Mouse (Mus musculus): ENCODE data around the gene Cbfb. TPM values are rescaled to one million over a fixed set of nuclear protein-coding genes. Genes with fewer than 3 reads are reported as not detected.

Gene Cbfb
- polyA plus RNA-seq, 1 experiment from 2014 or later: 59.7 TPM

DNA sequence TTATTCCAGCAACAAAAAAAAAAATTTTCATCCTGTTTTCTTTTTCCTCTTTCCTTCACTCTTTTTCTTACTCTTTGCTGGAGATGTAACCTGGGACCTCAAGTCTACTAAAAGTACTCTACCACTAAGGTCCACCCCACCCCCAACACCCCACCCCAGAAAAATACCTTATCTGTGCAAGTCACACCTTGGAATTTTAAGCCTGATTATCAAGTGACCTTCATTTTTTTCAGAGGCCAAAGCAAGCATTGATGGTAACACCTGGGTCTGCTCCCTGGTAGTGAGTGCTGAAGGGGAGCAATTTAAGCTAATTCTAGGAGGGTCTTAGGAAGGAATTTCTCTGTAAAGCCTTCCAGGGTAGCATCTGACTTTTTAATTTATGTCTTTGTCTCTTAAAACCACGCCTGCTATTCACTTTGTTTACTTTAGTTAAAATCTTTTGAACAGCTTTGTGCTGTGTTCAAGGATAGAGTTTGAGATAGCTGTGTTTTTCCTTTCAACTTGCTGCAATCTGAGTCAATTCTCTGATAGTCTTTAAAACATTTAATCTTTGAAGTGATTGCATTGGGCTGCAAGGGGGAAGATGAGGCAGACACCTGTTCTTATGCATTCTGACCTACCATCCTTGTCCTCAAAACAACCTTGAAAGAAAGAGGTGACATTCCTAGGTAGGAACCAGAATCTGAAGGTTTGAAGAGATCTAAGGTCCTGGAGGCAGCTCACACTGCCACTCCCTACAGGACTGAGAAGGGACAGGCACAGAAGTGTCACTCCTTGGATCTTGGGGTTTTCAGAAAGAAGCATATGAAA lies 62.9 kb downstream of the Cbfb start:
- no peak for DNase-seq (ENCODE audit: low spot score)
- WGBS: 56% methylated on average over 1 of the region's 1 CpGs

DNA sequence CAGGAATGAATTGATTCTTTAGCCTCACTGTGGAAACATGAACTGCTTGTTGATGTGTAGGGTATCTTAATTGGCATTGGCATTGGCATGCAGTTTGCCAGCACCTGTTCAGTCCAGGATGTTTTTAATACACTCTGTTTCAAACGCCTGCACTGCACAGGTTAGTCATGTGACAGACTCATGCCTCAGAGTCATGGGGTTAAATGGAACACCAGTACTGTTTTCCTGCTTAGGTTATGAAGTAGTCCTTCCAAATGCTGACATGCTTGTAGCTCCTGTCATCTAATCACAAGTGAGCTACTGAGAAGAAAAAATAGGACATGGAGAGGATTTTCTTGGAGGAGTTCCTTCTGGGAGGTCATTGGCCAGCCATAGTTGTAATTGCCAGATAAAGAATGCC lies 64.7 kb downstream of the Cbfb start:
- H3K9ac ChIP-seq (ENCODE audit: low read depth, low read length): no peak overlapping the region
- H3K27me3 ChIP-seq (ENCODE audit: insufficient read depth, low read length): no peaks in the 10 kb centered on the region
- TF ChIP-seq CTCF (IDR thresholded peaks at IDR 0.05; ENCODE audit: low read depth): no peak
- H3K4me3 ChIP-seq (replicated peaks; ENCODE audit: low read depth, low read length): no peak overlapping the region
- H3K9me3 ChIP-seq (replicated peaks; ENCODE audit: low read length): no peaks in the 10 kb centered on the region
- DNase-seq (ENCODE audit: low spot score): no peak
- no peak for ATAC-seq (replicated peaks; ENCODE audit: low FRiP score, low read depth)
- WGBS: 74% methylated on average over 1 of the region's 1 CpGs
- H3K4me2 ChIP-seq (ENCODE audit: low read length): no peak overlapping the region
- no peaks in the 10 kb centered on the region for H3K4me1 ChIP-seq (replicated peaks; ENCODE audit: insufficient read depth, low read length)
- no peak overlapping the region for H3K27ac ChIP-seq
- H3K36me3 ChIP-seq (ENCODE audit: insufficient read depth, low read length): peaks cover 24% of the 10 kb centered on the region; the same call in 1 of the 2 replicates

More for the DNA sequence above, 62.9 kb downstream of the Cbfb start:
- Histone ChIP-seq H3K27me3 (ENCODE audit: insufficient read depth, low read length) (no peaks in the 10 kb centered on the region), H3K36me3 (ENCODE audit: insufficient read depth, low read length) (0 out of 2 replicates have a peak, but pooled peaks cover 9% of the 10 kb centered on the region), H3K4me2 (ENCODE audit: low read length) (no peak overlapping the region), H3K4me1 (replicated peaks; ENCODE audit: insufficient read depth, low read length) (no peaks in the 10 kb centered on the region), H3K4me3 (replicated peaks; ENCODE audit: low read depth, low read length) (no peak overlapping the region), H3K27ac (no peak overlapping the region), H3K9ac (ENCODE audit: low read depth, low read length) (no peak overlapping the region), H3K9me3 (replicated peaks; ENCODE audit: low read length) (no peaks in the 10 kb centered on the region)
- no peak for TF ChIP-seq CTCF (IDR thresholded peaks at IDR 0.05; ENCODE audit: low read depth)
- no peak for ATAC-seq (replicated peaks; ENCODE audit: low FRiP score, low read depth)

DNA sequence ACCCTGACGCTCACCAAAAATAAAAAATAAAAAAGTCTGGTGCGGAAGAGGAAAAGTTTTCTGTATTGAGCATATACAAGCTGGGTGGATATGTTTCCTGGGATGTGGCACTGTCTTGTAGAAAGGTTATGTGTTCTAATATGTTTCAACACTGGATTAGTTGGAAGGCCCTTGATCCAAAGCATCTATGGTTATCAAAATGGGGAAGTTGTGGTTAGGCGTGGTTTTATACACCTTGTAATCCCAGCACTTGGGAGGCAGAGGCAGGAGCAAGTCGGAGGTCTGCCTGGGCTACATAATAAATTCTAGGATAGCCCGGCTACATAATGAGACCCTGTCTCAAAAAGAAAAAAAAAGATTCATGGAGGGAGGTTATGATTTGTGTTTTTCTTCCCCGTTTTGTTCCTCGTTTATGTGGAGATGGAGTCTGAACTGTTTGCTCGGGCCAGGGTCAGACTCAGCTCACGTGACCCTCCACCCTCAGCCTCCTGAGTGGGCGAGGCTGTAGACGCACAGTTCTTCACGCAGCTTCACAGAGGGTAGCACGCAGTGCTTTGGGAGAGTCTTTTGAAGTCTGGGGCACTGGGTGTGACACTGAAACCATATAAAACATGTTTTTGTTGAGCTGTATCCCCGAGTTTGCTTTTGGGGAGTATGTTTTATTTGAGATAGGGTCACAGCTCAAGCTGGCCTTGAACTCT lies 67.1 kb downstream of the Cbfb start:
- H3K4me2 ChIP-seq (ENCODE audit: low read length): no peak overlapping the region
- DNase-seq (ENCODE audit: low spot score) (no peak), ATAC-seq (replicated peaks; ENCODE audit: low FRiP score, low read depth) (no peak)
- H3K9ac ChIP-seq (ENCODE audit: low read depth, low read length): no peak overlapping the region
- no peak overlapping the region for H3K27ac ChIP-seq
- H3K9me3 ChIP-seq (replicated peaks; ENCODE audit: low read length): no peaks in the 10 kb centered on the region
- 80% methylated on average over 14 of the region's 14 CpGs for WGBS
- H3K4me3 ChIP-seq (replicated peaks; ENCODE audit: low read depth, low read length): no peak overlapping the region
- H3K4me1 ChIP-seq (replicated peaks; ENCODE audit: insufficient read depth, low read length): no peaks in the 10 kb centered on the region
- H3K36me3 ChIP-seq (ENCODE audit: insufficient read depth, low read length): peaks cover 37% of the 10 kb centered on the region
- TF ChIP-seq CTCF (IDR thresholded peaks at IDR 0.05; ENCODE audit: low read depth): no peak
- H3K27me3 ChIP-seq (ENCODE audit: insufficient read depth, low read length): no peaks in the 10 kb centered on the region

- DNase-seq (ENCODE audit: low spot score) (no peak), ATAC-seq (replicated peaks; ENCODE audit: low FRiP score, low read depth) (no peak)
- WGBS: 96% methylated on average over 7 of the region's 7 CpGs
- Histone ChIP-seq H3K9me3 (replicated peaks; ENCODE audit: low read length) (no peaks in the 10 kb centered on the region), H3K4me1 (replicated peaks; ENCODE audit: insufficient read depth, low read length) (no peaks in the 10 kb centered on the region), H3K9ac (ENCODE audit: low read depth, low read length) (no peak overlapping the region), H3K4me2 (ENCODE audit: low read length) (no peak overlapping the region), H3K27ac (no peak overlapping the region), H3K36me3 (ENCODE audit: insufficient read depth, low read length) (peaks cover 28% of the 10 kb centered on the region), H3K4me3 (replicated peaks; ENCODE audit: low read depth, low read length) (no peak overlapping the region), H3K27me3 (ENCODE audit: insufficient read depth, low read length) (no peaks in the 10 kb centered on the region)
- TF ChIP-seq CTCF (IDR thresholded peaks at IDR 0.05; ENCODE audit: low read depth): no peak
Observed at GRCm38 (mm10) chr8:105241016-105241415, 70.5 kb downstream of the Cbfb start.

DNA sequence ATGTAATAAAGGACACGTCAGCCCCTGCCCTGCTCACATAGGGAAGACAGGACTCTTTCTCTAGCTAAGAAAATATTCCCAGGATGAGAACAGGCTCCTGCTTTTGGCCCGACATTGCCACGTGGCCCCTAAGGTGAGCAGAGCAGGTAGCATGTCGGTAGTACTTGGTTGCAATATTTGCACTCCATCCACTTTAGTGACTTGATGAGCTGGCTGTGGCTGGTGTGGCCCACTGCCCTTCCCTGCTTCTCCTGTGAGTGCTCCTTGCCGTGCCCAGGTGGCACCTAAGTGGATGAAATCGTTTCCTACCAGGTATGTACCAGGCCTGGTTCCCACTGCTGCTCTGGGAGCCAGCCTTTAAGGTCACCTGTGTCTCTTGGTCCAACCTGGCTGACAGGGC lies 81.5 kb downstream of the Cbfb start:
- H3K27ac ChIP-seq: no peak overlapping the region
- H3K9ac ChIP-seq (ENCODE audit: low read depth, low read length): no peak overlapping the region
- WGBS: 93% methylated on average over 6 of the region's 6 CpGs
- H3K4me3 ChIP-seq (replicated peaks; ENCODE audit: low read depth, low read length): no peak overlapping the region
- 0 out of 2 replicates have a peak, but pooled peaks cover 6% of the 10 kb centered on the region for H3K4me1 ChIP-seq (replicated peaks; ENCODE audit: insufficient read depth, low read length)
- TF ChIP-seq CTCF (IDR thresholded peaks at IDR 0.05; ENCODE audit: low read depth): no peak
- DNase-seq (ENCODE audit: low spot score) (no peak), ATAC-seq (replicated peaks; ENCODE audit: low FRiP score, low read depth) (no peak)
- peaks cover 44% of the 10 kb centered on the region for H3K36me3 ChIP-seq (ENCODE audit: insufficient read depth, low read length)
- H3K27me3 ChIP-seq (ENCODE audit: insufficient read depth, low read length): no peaks in the 10 kb centered on the region
- no peak overlapping the region for H3K4me2 ChIP-seq (ENCODE audit: low read length)
- no peaks in the 10 kb centered on the region for H3K9me3 ChIP-seq (replicated peaks; ENCODE audit: low read length)

- H3K4me2 ChIP-seq (ENCODE audit: low read length): no peak overlapping the region
- WGBS: 89% methylated on average over 10 of the region's 10 CpGs
- H3K4me3 ChIP-seq (replicated peaks; ENCODE audit: low read depth, low read length): no peak overlapping the region
- H3K4me1 ChIP-seq (replicated peaks; ENCODE audit: insufficient read depth, low read length): 0 out of 2 replicates have a peak, but pooled peaks cover 6% of the 10 kb centered on the region
- peaks cover 39% of the 10 kb centered on the region for H3K36me3 ChIP-seq (ENCODE audit: insufficient read depth, low read length)
- DNase-seq (ENCODE audit: low spot score) (no peak), ATAC-seq (replicated peaks; ENCODE audit: low FRiP score, low read depth) (no peak)
- H3K9ac ChIP-seq (ENCODE audit: low read depth, low read length): no peak overlapping the region
- TF ChIP-seq CTCF (IDR thresholded peaks at IDR 0.05; ENCODE audit: low read depth): no peak
- no peaks in the 10 kb centered on the region for H3K27me3 ChIP-seq (ENCODE audit: insufficient read depth, low read length)
- H3K27ac ChIP-seq: no peak overlapping the region
- H3K9me3 ChIP-seq (replicated peaks; ENCODE audit: low read length): no peaks in the 10 kb centered on the region
Observed at GRCm38 (mm10) chr8:105252680-105253537, 82.4 kb downstream of the Cbfb start.
